Mouse (Mus musculus) heart, postnatal 0 days (tissue): Measurements from ENCODE around the gene Atrip.

Source experiments
- CTCF ChIP-seq: IDR thresholded peaks from 2 replicates; pipeline ENCODE4 v1.5.1; 2016; ENCODE audit warnings: antibody characterized with exemption, control low read depth, low read depth
- EP300 ChIP-seq: IDR thresholded peaks from 2 replicates; pipeline ENCODE4 v1.6.1; 2016; ENCODE audit warnings: antibody characterized with exemption, low read depth

DNA sequence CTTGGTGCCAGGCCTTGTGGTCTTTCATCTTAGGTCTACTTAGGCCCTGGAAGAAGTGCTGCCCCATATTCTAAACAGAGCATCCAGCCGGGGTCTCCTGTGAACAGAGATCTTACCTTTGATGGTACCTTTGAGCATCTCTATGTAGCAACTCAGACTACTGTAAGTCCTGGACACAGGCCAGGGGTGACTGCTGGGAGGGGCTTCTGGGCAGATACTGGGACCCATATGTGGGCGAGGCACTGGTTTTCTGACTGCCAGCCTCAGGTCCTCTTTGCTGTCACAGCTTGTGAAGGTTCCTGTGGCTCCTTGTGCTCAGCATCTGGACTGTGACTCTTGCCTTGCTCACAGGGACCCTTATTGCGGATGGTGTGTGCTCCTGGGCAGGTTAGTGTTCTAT, 28.6 kb upstream of the Atrip start:
- no peak for TF ChIP-seq EP300
- TF ChIP-seq CTCF: no peak
